Mouse (Mus musculus): ENCODE results near the gene Hfe2. TPM values are rescaled to one million over a fixed set of nuclear protein-coding genes. Genes with fewer than 3 reads are reported as not detected.
A peak's percentile ranks its signal among the peaks of the same experiment; 100 is the strongest.

Gene Hfe2
- total RNA-seq, 2 experiments from 2014 or later: 283 to 297 TPM

DNA sequence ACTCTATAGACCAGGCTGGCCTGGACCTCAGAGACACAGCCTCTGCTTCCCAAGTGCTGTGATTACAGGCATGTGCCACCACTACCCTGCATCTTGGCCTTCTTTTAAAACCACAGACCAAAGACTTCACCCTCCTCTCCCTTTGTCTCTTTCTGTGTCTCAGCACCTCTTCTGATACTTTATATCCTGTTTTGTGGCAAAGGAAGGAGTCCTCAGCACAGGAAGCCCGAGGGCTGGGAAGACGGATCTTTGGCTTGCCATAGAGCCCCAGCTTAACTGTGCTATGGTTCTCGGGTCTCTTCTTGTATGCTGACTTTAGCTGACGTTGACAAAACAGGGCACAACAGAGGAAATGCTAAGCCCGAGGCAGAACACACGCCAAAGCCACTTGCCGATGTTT lies 45.7 kb downstream of the Hfe2 start:
- DNase-seq (ENCODE audit: low spot score in 2 of 2): no peak

GRCm38 (mm10) chr3:96571336-96571735 lies 46.4 kb downstream of the Hfe2 start:
- no peak for DNase-seq (ENCODE audit: low spot score in 2 of 2)

- DNase-seq (ENCODE audit: low spot score in 2 of 2): no peak
Measured at GRCm38 (mm10) chr3:96571896-96572698, 47.1 kb downstream of the Hfe2 start.

DNA sequence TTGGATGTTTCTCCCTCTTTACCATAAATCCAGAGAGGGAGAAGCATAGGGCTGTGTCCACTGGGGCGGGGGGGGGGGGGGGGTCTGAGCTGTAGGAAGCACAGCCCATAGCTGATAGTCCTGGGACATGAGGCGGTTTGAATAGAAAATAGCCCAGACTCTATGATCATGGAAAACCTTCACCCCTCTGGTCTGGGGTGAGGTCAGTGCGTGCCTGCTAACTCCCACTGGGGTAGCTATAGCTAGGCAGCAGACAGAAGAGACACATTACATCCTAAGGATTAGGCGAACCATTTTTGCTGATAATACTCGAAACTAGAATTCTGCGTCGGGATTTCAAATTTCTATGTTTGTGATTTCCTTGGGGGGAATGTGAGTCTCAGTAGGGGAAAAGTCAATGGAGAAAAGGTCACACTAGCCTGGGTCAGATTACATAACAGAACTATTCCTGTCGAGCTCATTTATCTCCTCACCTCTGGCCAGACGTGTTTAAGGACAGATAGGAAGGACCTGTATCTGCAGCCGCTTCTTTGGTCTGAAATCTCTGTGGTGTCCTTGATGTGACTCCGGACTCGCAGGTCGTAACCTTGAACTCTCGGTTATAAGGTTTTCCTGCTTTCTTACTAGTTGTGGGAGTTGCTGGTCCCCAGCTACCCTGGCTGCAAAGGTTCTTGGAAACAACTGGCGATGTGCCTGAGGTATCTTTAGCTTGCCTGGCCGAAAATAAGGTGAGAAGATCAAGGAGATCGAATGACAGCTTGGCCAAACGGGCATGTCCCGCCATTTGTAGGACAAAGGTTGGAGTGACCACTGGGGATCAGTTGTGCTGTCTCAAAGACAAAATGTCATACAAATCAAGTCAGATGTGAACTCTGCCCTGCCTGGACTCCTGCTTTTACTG lies 48.9 kb downstream of the Hfe2 start:
- no peak for DNase-seq (ENCODE audit: low spot score in 2 of 2)

- DNase-seq (ENCODE audit: low spot score in 2 of 2): peak in 1 of 2 experiments; percentile 65
Measured at GRCm38 (mm10) chr3:96575272-96575984, 50.5 kb downstream of the Hfe2 start.

GRCm38 (mm10) chr3:96576005-96576658 lies 51.2 kb downstream of the Hfe2 start:
- DNase-seq (ENCODE audit: low spot score in 2 of 2): no peak

GRCm38 (mm10) chr3:96576690-96577541 lies 51.9 kb downstream of the Hfe2 start, which contains the start of gene Gm16253:
Gene Gm16253, plus strand, starts transcription at chr3:96576984.
- DNase-seq (ENCODE audit: low spot score in 2 of 2): peak; percentile 80 to 93

GRCm38 (mm10) chr3:96577566-96577965 lies 52.6 kb downstream of the Hfe2 start:
- no peak for DNase-seq (ENCODE audit: low spot score in 2 of 2)

Other genes starting within 250 kb of the Hfe2 start
- 1 to 10 TPM; 1.6 to 1.7 TPM for gene Fcgr1, start 231.2 kb upstream of the Hfe2 start, total RNA-seq (2021)
- gene BC107364, start 72.9 kb upstream of the Hfe2 start, total RNA-seq (2021): not detected
- gene Txnip, start 32.8 kb downstream of the Hfe2 start, total RNA-seq (2021): 100 to 1,000 TPM; 318 to 360 TPM
- gene Gm16253, start 51.8 kb downstream of the Hfe2 start, total RNA-seq (2021): 1 to 10 TPM; 1.5 TPM
- 10 to 100 TPM; 32.4 to 34.2 TPM for gene Polr3gl, start 69.0 kb downstream of the Hfe2 start, total RNA-seq (2021)
- gene Ankrd34a, start 71.5 kb downstream of the Hfe2 start, total RNA-seq (2021): 1 to 10 TPM; 1.9 TPM
- gene Lix1l, start 76.0 kb downstream of the Hfe2 start, total RNA-seq (2021): 10 to 100 TPM; 41.8 to 42.9 TPM
- gene Rbm8a, start 104.8 kb downstream of the Hfe2 start, total RNA-seq (2021): 10 to 100 TPM; 67.3 to 77.2 TPM
- 10 to 100 TPM; 28.8 to 30.8 TPM for gene Pex11b, start 110.2 kb downstream of the Hfe2 start, total RNA-seq (2021)
- gene Gm42957, start 110.3 kb downstream of the Hfe2 start, total RNA-seq (2021): under 1 TPM; 0.31 to 0.61 TPM
- gene Itga10, start 120.4 kb downstream of the Hfe2 start, total RNA-seq (2021): 1 to 10 TPM; 5.6 to 6.8 TPM
- gene Ankrd35, start 145.0 kb downstream of the Hfe2 start, total RNA-seq (2021): 1 to 10 TPM; 2.0 to 2.6 TPM
- gene Pias3, start 171.2 kb downstream of the Hfe2 start, total RNA-seq (2021): 10 to 100 TPM; 30.7 to 33.3 TPM
- 1 to 10 TPM; 1.3 to 1.7 TPM for gene Nudt17, start 183.4 kb downstream of the Hfe2 start, total RNA-seq (2021)
- 10 to 100 TPM; 23.6 to 24.5 TPM for gene Polr3c, start 202.5 kb downstream of the Hfe2 start, total RNA-seq (2021)
- gene Rnf115, start 202.5 kb downstream of the Hfe2 start, total RNA-seq (2021): 10 to 100 TPM; 45.1 to 50.6 TPM

Data from gastrocnemius, postnatal 4 days (tissue).